Mouse (Mus musculus) gastrocnemius, postnatal 14 days (tissue): Measurements from ENCODE around the gene Ncoa3. TPM values are rescaled to one million over a fixed set of nuclear protein-coding genes. Genes with fewer than 3 reads are reported as not detected.

Source experiments
- DNase-seq: peaks from one replicate; pipeline ENCODE4 v3.0.0; 2021; ENCODE audit warnings: mixed read lengths
- intact Hi-C: fragments of 180-260 bp; cut with DNase I; formaldehyde crosslinking; loops from one replicate; pipeline ENCODE4 v1.15.1; 2025; ENCODE audit warnings: low total_unique reads
- total RNA-seq, 2 experiments: library from RNA; stranded (reverse); gene quantifications; 2 replicates each; pipeline ENCODE4 v1.2.3; 2021

Ncoa3 gene
- total RNA-seq, 2 experiments from 2014 or later: 11.1 to 13.9 TPM

GRCm38 (mm10) chr2:166112986-166113385 is 120.5 kb downstream of the Ncoa3 start:
- intact Hi-C loops: no loop called here
- DNase-seq: no peak

- DNase-seq: peak; percentile 72
- intact Hi-C loops: no loop called here
Measured at GRCm38 (mm10) chr2:166115571-166116277, 123.3 kb downstream of the Ncoa3 start.

DNA sequence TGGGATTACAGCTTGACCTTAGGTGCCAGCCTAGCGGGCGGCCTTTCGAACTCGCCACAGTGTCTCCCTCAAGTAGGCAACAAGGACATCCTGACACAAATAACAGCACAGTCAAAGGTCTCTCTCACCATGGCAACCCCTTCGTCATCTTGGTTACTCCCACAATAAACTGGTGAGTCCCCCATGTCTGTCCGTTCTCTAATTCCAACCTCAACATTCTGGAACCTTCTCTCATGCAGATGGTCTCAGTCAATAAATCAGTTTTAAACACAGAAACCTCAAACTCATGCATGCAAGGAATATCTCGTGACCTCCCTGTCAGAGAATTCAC is 123.8 kb downstream of the Ncoa3 start:
- DNase-seq: no peak
- intact Hi-C loops: no loop called here

DNA sequence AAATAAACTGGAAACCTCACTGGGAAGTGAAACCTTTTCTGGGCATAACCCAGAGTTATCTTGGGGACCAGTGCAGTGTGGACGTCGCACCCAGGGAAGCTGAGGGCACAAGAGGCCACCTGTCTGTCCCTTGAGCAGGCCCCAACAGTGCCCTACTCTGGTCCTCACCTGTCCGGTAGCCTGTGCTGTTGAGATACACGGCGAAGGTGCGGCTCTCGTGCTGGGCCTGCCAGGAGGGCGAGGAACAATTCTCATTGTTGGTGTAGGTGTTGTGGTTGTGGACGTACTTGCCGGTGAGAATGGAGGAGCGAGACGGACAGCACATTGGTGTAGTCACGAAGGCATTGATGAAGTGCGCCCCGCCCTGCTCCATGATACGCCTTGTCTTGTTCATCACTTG is 124.3 kb downstream of the Ncoa3 start:
- intact Hi-C loops: no loop called here
- DNase-seq: no peak

DNA sequence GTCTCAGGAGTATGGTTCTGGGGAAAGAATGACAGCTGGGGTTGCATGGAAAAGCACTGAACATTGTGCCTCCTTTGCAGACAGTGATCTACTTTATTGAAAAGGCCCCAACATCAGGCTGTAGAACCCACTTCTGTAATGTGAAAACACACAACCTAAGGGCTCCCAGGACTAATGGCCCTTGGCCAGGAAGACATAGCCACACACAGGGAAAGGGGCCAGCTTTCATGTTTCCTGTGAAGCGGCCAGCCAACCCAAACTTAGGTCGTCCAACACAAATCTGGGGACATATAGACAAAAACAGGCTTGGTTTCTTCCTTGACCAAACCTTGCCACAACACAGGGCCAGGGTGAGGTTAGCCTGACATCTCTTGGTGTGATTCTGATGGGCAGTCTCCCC is 127.6 kb downstream of the Ncoa3 start:
- no peak for DNase-seq
- intact Hi-C loops: no loop called here

GRCm38 (mm10) chr2:166121681-166122355 is 129.4 kb downstream of the Ncoa3 start:
- intact Hi-C loops: no loop called here
- DNase-seq: no peak

DNA sequence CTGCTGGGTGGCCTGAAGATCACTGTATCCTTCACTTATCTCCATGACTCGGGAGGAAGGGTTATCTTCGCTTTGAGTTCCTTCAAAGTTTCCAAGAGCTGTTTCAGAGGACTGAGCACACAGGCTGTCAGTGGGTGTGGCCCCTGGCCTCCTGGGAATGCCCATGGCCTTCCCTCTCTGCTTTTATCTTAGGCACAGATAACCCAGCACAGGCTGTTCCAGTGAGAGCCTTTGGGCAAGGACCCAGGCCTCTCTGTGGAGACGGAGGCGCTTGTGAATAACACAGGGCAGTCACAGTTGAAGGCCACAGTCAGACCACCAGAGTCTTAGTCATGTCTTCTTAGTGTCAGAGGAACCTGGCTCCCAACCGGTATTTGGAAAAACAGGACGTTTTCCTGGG is 130.3 kb downstream of the Ncoa3 start:
- intact Hi-C loops: no loop called here
- DNase-seq: no peak

Other genes with a start within 250 kb of the Ncoa3 start
- 10 to 100 TPM; 20.7 to 22.0 TPM for gene Zmynd8, start 93.6 kb upstream of the Ncoa3 start, total RNA-seq
- 10 to 100 TPM; 15.3 to 19.6 TPM for gene Sulf2, start 163.0 kb downstream of the Ncoa3 start, total RNA-seq